Mouse (Mus musculus): ENCODE data around the gene Hist1h3f. TPM values are rescaled to one million over a fixed set of nuclear protein-coding genes. Genes with fewer than 3 reads are reported as not detected.
A peak's percentile ranks its signal among the peaks of the same experiment; 100 is the strongest.
"Not testable (repeated sequence)": the region's sequence is repeated elsewhere in the genome, so short reads cannot be mapped to it uniquely, and the experiment has no call there.

Hist1h3f gene
- polyA plus RNA-seq, 1 experiment = 0.73 TPM

GRCm38 (mm10) chr13:23584331-23584730 lies 40.5 kb downstream of the Hist1h3f start:
- no peaks in the 10 kb centered on the region; the same call in 1 of the 2 replicates for H3K4me1 ChIP-seq (ENCODE audit: control insufficient read depth, insufficient read depth, low read length)
- H3K27ac ChIP-seq (ENCODE audit: insufficient read depth, low read length) = peak overlapping the region; percentile 67; the same call in 1 of the 2 replicates
- no peak for TF ChIP-seq CTCF (IDR thresholded peaks at IDR 0.05; ENCODE audit: extremely low read depth, insufficient read depth, low read length)
- no peak for TF ChIP-seq POLR2A (IDR thresholded peaks at IDR 0.05; ENCODE audit: extremely low read depth, insufficient read depth, low read length)
- peak overlapping the region; percentile 65; the same call in 1 of the 2 replicates for H3K4me3 ChIP-seq (ENCODE audit: insufficient read depth, low read length)

- Histone ChIP-seq H3K27ac (ENCODE audit: insufficient read depth, low read length) (peak overlapping the region; percentile 80), H3K4me1 (ENCODE audit: control insufficient read depth, insufficient read depth, low read length) (no peaks in the 10 kb centered on the region; the same call in 1 of the 2 replicates), H3K4me3 (ENCODE audit: insufficient read depth, low read length) (peak overlapping the region; percentile 65)
- TF ChIP-seq POLR2A (IDR thresholded peaks at IDR 0.05; ENCODE audit: extremely low read depth, insufficient read depth, low read length) = 0 out of 2 replicates have a peak, but pooled peaks have one; percentile 22
- no peak for TF ChIP-seq CTCF (IDR thresholded peaks at IDR 0.05; ENCODE audit: extremely low read depth, insufficient read depth, low read length)
Measured at GRCm38 (mm10) chr13:23585029-23585441, 41.2 kb downstream of the Hist1h3f start.

GRCm38 (mm10) chr13:23585442-23586098 lies 41.7 kb downstream of the Hist1h3f start:
- not testable (repeated sequence) for H3K4me1 ChIP-seq (ENCODE audit: control insufficient read depth, insufficient read depth, low read length)
- peak; percentile 91 for TF ChIP-seq POLR2A (IDR thresholded peaks at IDR 0.05; ENCODE audit: extremely low read depth, insufficient read depth, low read length)
- H3K27ac ChIP-seq (ENCODE audit: insufficient read depth, low read length) = peak overlapping the region; percentile 95
- peak overlapping the region; percentile 65 for H3K4me3 ChIP-seq (ENCODE audit: insufficient read depth, low read length)

DNA sequence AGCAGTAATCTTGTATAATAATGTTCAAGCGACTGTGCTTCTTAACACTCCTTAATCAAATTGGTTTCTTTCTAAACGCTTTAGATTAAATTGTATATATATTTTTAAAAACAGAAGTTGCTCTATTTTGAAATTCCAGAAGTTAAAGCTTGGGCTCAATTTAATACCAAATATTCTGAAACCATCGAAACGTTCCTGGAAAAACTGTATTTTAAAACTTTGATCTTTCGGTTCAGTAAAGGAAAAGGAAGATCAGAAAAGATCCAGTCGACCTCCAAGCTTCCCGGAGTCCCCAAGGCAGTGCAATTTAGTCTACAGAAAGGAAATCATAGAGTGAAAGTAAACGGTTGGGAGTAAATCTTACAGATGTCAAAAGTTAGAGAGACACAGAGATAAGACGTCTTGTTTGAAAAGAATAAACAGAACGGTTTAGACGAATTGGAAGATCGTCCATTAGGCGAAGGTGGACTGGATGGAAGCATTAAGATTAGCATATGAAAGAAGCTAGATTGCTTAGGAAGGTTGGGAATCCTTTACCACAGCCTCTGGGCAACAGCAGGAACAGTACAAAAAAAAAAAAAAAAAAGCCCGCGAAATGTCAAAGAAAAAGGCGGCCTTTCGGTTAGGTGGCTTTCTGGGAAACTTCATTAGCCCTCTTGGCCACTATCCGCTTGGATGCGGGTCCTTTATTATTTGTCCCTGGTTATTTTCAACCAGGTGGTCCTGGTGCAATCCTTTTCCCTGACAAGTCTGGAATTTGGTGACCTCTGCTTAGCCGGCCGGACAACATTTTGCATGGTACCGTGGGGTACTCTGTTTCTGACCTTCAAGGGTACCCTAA lies 42.5 kb downstream of the Hist1h3f start:
- Histone ChIP-seq H3K27ac (ENCODE audit: insufficient read depth, low read length) (no peak overlapping the region), H3K4me3 (ENCODE audit: insufficient read depth, low read length) (peak overlapping the region; percentile 65), H3K4me1 (ENCODE audit: control insufficient read depth, insufficient read depth, low read length) (no peaks in the 10 kb centered on the region; the same call in 1 of the 2 replicates)
- TF ChIP-seq CTCF (IDR thresholded peaks at IDR 0.05; ENCODE audit: extremely low read depth, insufficient read depth, low read length) = no peak
- TF ChIP-seq POLR2A (IDR thresholded peaks at IDR 0.05; ENCODE audit: extremely low read depth, insufficient read depth, low read length) = no peak

DNA sequence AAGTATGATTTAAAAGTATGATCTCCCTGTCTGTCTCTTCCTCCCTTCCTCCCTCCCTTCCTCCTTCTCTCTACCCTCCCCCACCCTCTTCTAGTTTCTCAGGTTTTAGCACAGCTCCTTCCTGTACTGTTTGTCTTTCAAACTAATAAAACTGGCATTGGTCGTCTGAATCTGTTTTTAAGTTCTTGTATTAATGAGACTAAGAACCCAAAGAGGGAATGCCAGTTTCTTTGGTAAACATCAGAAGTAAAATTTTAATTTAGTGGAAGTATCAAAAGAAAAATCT lies 43.0 kb downstream of the Hist1h3f start:
- Histone ChIP-seq H3K27ac (ENCODE audit: insufficient read depth, low read length) (no peak overlapping the region), H3K4me1 (ENCODE audit: control insufficient read depth, insufficient read depth, low read length) (no peaks in the 10 kb centered on the region; the same call in 1 of the 2 replicates), H3K4me3 (ENCODE audit: insufficient read depth, low read length) (no peak overlapping the region; the same call in 1 of the 2 replicates)
- TF ChIP-seq POLR2A (IDR thresholded peaks at IDR 0.05; ENCODE audit: extremely low read depth, insufficient read depth, low read length) (no peak), CTCF (IDR thresholded peaks at IDR 0.05; ENCODE audit: extremely low read depth, insufficient read depth, low read length) (no peak)

DNA sequence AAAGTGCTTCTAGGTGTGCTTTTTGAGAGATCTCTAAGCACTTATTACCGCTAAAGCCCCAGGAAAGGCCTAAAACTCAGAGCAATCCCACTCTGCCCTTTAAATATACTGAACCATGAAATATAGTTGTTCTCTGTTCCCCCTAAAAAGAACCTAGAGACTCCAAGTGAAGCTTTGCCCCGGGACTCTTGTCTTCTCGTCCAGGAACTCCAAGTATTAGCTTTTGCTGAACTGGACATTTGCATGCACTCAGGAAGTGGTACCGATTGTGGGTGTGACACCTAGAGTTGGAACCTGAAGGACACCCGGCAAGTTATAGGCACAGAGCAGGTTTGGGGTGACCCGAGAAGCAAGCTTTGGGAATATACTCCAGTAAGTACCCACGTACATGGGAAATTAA lies 47.4 kb downstream of the Hist1h3f start:
- no peak overlapping the region for H3K27ac ChIP-seq (ENCODE audit: insufficient read depth, low read length)
- TF ChIP-seq CTCF (IDR thresholded peaks at IDR 0.05; ENCODE audit: extremely low read depth, insufficient read depth, low read length) (no peak), POLR2A (IDR thresholded peaks at IDR 0.05; ENCODE audit: extremely low read depth, insufficient read depth, low read length) (no peak)
- no peak overlapping the region for H3K4me3 ChIP-seq (ENCODE audit: insufficient read depth, low read length)
- H3K4me1 ChIP-seq (ENCODE audit: control insufficient read depth, insufficient read depth, low read length) = no peaks in the 10 kb centered on the region; the same call in 1 of the 2 replicates

DNA sequence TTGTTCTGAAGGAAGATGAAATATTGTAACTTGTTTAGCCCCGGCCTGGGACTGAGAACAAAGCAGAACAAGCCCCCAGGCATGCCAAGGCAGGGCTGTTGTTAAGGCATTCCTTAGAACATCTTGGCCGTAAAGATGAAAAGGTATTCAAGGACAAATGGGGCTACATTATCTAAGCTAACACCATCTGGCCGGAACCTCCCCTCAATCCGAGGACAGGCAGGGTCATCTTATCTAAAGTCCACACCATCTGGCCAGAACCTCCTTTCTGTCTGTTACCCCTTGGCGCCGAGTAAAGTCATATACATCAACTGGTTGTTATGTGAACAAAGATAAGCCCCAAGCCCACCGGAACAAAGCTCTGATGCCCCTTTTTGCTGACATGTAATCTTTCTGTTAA lies 48.0 kb downstream of the Hist1h3f start:
- H3K27ac ChIP-seq (ENCODE audit: insufficient read depth, low read length); H3K4me3 ChIP-seq (ENCODE audit: insufficient read depth, low read length); H3K4me1 ChIP-seq (ENCODE audit: control insufficient read depth, insufficient read depth, low read length): not testable (repeated sequence)

DNA sequence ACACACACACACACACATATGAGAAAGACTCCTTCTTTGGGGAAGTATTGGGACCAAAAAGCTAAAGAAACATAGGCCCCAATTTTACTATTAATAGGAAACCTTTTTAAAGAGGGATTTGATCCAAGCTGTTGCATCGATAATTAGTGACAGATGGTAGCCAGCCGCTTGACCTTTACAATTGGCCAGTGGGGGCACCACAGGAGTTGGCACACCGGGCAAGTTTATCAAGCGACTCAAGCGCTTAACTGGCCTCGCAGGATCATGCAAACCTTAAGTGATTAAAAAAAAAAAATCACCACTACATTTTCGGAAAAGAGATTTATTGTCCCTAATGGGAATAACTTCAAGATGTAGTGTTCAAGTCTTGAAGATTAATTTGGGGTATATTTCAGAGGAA lies 48.8 kb downstream of the Hist1h3f start:
- no peak overlapping the region for H3K4me3 ChIP-seq (ENCODE audit: insufficient read depth, low read length)
- no peaks in the 10 kb centered on the region for H3K4me1 ChIP-seq (ENCODE audit: control insufficient read depth, insufficient read depth, low read length)
- no peak for TF ChIP-seq CTCF (IDR thresholded peaks at IDR 0.05; ENCODE audit: extremely low read depth, insufficient read depth, low read length)
- no peak for TF ChIP-seq POLR2A (IDR thresholded peaks at IDR 0.05; ENCODE audit: extremely low read depth, insufficient read depth, low read length)
- H3K27ac ChIP-seq (ENCODE audit: insufficient read depth, low read length) = no peak overlapping the region

DNA sequence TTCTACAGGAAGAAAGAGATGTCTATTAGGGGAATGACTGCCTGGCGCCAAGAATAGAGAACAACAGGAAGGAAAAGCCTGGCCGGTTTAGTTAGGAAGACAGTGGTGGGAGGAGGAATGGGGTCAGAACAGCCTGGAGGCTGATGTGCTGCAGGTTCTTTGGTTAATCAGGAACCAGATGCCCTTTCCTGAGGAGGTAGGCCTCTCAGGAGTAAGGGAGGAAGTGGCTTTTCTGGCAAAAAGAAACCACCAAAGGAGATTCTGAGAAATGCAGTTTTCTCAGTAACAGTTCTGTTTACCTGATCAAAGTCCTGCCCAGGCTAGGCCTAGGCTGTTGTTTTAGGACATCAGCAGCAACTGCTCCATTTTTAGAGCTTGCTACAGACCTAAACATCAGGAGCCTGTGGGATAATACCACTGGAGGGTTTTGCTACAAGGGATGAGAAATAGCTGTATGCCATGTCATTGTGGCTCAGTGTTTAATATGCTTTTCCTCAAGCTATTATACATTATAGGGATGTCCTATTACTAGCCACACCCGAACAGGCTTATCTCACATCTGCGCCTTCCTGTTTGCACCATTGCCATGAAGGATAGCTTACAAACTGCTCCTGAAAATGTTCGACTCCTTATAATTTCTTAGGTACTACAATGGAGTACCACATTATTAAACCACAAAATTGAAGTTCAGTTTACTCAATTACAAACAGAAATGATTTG lies 49.4 kb downstream of the Hist1h3f start:
- Histone ChIP-seq H3K27ac (ENCODE audit: insufficient read depth, low read length) (no peak overlapping the region), H3K4me3 (ENCODE audit: insufficient read depth, low read length) (no peak overlapping the region), H3K4me1 (ENCODE audit: control insufficient read depth, insufficient read depth, low read length) (no peaks in the 10 kb centered on the region)
- no peak for TF ChIP-seq POLR2A (IDR thresholded peaks at IDR 0.05; ENCODE audit: extremely low read depth, insufficient read depth, low read length)
- TF ChIP-seq CTCF (IDR thresholded peaks at IDR 0.05; ENCODE audit: extremely low read depth, insufficient read depth, low read length) = no peak

Other genes starting within 250 kb of the Hist1h3f start
- 14.3 and 14.8 TPM in 2 replicates for gene Zfp322a, start 174.8 kb upstream of the Hist1h3f start, polyA plus RNA-seq (2012; rRNA removed)
- gene Abt1, start 120.2 kb upstream of the Hist1h3f start, polyA plus RNA-seq (2012; rRNA removed) = 7.8 and 8.3 TPM in 2 replicates
- gene Btn1a1, start 78.2 kb upstream of the Hist1h3f start, polyA plus RNA-seq (2012; rRNA removed) = 0.04 and 0.06 TPM in 2 replicates
- gene Btn2a2, start 55.2 kb upstream of the Hist1h3f start, polyA plus RNA-seq (2012; rRNA removed) = 0.69 and 0.95 TPM in 2 replicates
- gene Hist1h4h, start 13.0 kb upstream of the Hist1h3f start, polyA plus RNA-seq (2012; rRNA removed) = 20.7 and 34.8 TPM in 2 replicates
- gene Hist1h2af, start 10.1 kb upstream of the Hist1h3f start, polyA plus RNA-seq (2012; rRNA removed) = 6.4 and 14.2 TPM in 2 replicates
- gene Hist1h3g, start 8.6 kb upstream of the Hist1h3f start, polyA plus RNA-seq (2012; rRNA removed) = 0.74 and 0.92 TPM in 2 replicates
- 0.29 and 0.38 TPM in 2 replicates for gene Hist1h2bh, start 660 bp upstream of the Hist1h3f start, polyA plus RNA-seq (2012; rRNA removed)
- gene Hist1h4f, start 7.6 kb downstream of the Hist1h3f start, polyA plus RNA-seq (2012; rRNA removed) = 4.5 and 13.1 TPM in 2 replicates
- 0.04 and 0.08 TPM in 2 replicates for gene Hist1h1d, start 9.2 kb downstream of the Hist1h3f start, polyA plus RNA-seq (2012; rRNA removed)
- 1.2 and 2.9 TPM in 2 replicates for gene Hist1h3e, start 18.3 kb downstream of the Hist1h3f start, polyA plus RNA-seq (2012; rRNA removed)
- gene Hist1h2ae, start 27.2 kb downstream of the Hist1h3f start, polyA plus RNA-seq (2012; rRNA removed) = 0.50 and 1.1 TPM in 2 replicates
- gene Hist1h2bg, start 27.3 kb downstream of the Hist1h3f start, polyA plus RNA-seq (2012; rRNA removed) = 7.8 and 11.4 TPM in 2 replicates
- 0.67 TPM in 1 of 2 replicates, not detected in the other for gene Hist1h2bf, start 30.1 kb downstream of the Hist1h3f start, polyA plus RNA-seq (2012; rRNA removed)
- gene Hist1h2ad, start 30.3 kb downstream of the Hist1h3f start, polyA plus RNA-seq (2012; rRNA removed) = 0.32 and 0.92 TPM in 2 replicates
- gene Hist1h3d, start 31.7 kb downstream of the Hist1h3f start, polyA plus RNA-seq (2012; rRNA removed) = 2.6 and 3.0 TPM in 2 replicates
- 4.4 and 8.9 TPM in 2 replicates for gene Hist1h4d, start 37.5 kb downstream of the Hist1h3f start, polyA plus RNA-seq (2012; rRNA removed)
- 4.2 and 4.6 TPM in 2 replicates for gene Hist1h2be, start 77.1 kb downstream of the Hist1h3f start, polyA plus RNA-seq (2012; rRNA removed)
- 4.0 and 4.6 TPM in 2 replicates for gene Hist1h1e, start 78.5 kb downstream of the Hist1h3f start, polyA plus RNA-seq (2012; rRNA removed)
- 1.2 and 1.5 TPM in 2 replicates for gene Hist1h2ac, start 139.9 kb downstream of the Hist1h3f start, polyA plus RNA-seq (2012; rRNA removed)
- gene Hist1h2bc, start 140.1 kb downstream of the Hist1h3f start, polyA plus RNA-seq (2012; rRNA removed) = 117 and 130 TPM in 2 replicates
- not detected in 2 replicates for gene Hist1h1t, start 151.8 kb downstream of the Hist1h3f start, polyA plus RNA-seq (2012; rRNA removed)
- gene Hist1h4c, start 154.4 kb downstream of the Hist1h3f start, polyA plus RNA-seq (2012; rRNA removed) = 4.1 and 9.6 TPM in 2 replicates
- gene Hfe, start 166.8 kb downstream of the Hist1h3f start, polyA plus RNA-seq (2012; rRNA removed) = 4.2 and 4.3 TPM in 2 replicates
- gene Hist1h1c, start 194.8 kb downstream of the Hist1h3f start, polyA plus RNA-seq (2012; rRNA removed) = 42.1 and 42.4 TPM in 2 replicates
- 0.56 TPM in 1 of 2 replicates, not detected in the other for gene Hist1h3c, start 201.6 kb downstream of the Hist1h3f start, polyA plus RNA-seq (2012; rRNA removed)
- gene Hist1h2bb, start 202.7 kb downstream of the Hist1h3f start, polyA plus RNA-seq (2012; rRNA removed) = 0.79 and 1.9 TPM in 2 replicates
- gene Hist1h2ab, start 207.1 kb downstream of the Hist1h3f start, polyA plus RNA-seq (2012; rRNA removed) = 1.6 and 1.9 TPM in 2 replicates
- gene Hist1h3b, start 208.2 kb downstream of the Hist1h3f start, polyA plus RNA-seq (2012; rRNA removed) = 0.57 and 0.77 TPM in 2 replicates
- gene Hist1h4b, start 213.0 kb downstream of the Hist1h3f start, polyA plus RNA-seq (2012; rRNA removed) = 3.7 and 8.3 TPM in 2 replicates
- gene Hist1h4a, start 217.2 kb downstream of the Hist1h3f start, polyA plus RNA-seq (2012; rRNA removed) = 4.2 and 9.6 TPM in 2 replicates
- 0.57 and 1.4 TPM in 2 replicates for gene Hist1h3a, start 218.3 kb downstream of the Hist1h3f start, polyA plus RNA-seq (2012; rRNA removed)
- 0.55 and 0.77 TPM in 2 replicates for gene Hist1h1a, start 219.6 kb downstream of the Hist1h3f start, polyA plus RNA-seq (2012; rRNA removed)
- 0.19 and 0.21 TPM in 2 replicates for gene Trim38, start 225.9 kb downstream of the Hist1h3f start, polyA plus RNA-seq (2012; rRNA removed)

Data from cortical plate, adult 2 months (tissue).